Mouse (Mus musculus): ENCODE measurements around the gene Ranbp17.

The Ranbp17 gene

DNA sequence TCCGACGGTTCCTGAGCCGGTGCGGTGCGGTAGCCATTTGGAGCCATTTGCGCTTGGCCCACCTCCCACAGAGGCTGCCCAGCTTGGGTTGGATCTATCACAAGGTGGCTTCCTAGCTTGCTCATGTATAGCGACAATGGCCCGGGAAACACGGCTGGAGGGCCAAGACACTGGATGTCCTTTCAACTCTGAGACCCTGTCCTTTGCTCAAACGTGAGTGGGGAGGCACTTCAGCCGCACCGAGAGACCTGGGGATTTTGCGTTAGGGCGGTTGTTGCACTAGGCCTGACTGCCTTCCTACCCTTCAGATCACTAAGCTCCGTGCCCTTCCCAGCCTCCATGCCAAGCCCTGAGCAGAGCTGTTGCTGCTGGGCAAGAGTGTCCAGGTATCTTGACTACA, 315.9 kb downstream of the Ranbp17 start:
- in situ Hi-C loops (cut with MseI, MboI) = loop anchor here in 1 of 2 experiments (25.0 kb wide), 3 partner anchors 415 to 715 kb away; no protein-coding TSS in a partner anchor

DNA sequence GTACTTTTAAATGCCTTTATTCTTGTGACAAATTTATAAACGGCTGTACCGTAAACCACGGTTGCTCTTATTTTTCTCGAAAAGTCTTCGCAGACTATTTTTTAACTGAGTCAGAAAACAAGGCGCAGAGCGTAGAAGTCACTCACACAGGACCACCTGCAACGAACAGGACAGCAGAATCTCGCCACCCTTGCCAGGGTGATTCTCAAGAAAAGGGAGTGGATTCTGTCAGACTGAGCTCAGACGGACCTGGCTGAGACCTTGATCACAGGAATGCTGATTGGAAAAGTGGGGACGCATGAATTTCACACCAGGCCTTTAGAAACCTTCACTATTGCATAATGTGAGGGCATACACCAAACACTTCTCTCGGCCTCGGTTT, 316.4 kb downstream of the Ranbp17 start:
- in situ Hi-C loops (cut with MseI, MboI) = loop anchor here in 1 of 2 experiments (25.0 kb wide), 3 partner anchors 415 to 715 kb away; no protein-coding TSS in a partner anchor

DNA sequence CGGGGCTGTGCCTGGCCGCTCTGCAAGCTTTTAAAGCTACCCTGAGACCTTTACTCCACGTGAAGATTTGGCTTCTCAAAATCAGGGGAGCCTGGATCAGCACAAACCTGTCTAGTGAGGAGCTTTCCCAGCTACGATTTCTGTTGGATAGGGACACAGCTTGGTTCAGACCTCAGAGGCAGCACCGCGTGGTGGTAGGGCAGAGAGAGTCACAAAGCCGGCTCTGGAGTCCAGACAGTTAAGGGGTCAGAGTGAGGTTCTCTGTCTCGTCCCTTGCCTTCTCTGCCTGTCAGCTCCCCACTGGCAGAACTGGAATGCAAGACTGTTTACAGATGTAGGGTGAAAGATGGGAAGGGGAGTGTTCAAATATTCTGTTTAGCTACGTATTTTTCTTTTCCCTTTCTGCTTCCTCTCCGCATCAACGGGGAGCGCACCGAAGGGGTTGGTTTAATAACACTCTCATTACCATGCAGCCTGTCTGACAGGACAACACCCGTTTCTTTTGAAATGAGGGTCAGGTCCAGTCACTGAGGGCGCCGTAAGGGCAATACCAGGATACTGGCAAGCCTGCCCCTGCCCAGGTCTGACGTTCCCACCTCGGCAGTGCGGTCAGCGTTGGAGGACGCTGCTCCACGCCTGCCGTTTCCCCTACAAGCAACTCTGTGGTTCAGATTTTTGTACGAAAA, 317.0 kb downstream of the Ranbp17 start:
- in situ Hi-C loops (cut with MseI, MboI) = loop anchor here in 1 of 2 experiments (25.0 kb wide), 3 partner anchors 416 to 716 kb away; no protein-coding TSS in a partner anchor

DNA sequence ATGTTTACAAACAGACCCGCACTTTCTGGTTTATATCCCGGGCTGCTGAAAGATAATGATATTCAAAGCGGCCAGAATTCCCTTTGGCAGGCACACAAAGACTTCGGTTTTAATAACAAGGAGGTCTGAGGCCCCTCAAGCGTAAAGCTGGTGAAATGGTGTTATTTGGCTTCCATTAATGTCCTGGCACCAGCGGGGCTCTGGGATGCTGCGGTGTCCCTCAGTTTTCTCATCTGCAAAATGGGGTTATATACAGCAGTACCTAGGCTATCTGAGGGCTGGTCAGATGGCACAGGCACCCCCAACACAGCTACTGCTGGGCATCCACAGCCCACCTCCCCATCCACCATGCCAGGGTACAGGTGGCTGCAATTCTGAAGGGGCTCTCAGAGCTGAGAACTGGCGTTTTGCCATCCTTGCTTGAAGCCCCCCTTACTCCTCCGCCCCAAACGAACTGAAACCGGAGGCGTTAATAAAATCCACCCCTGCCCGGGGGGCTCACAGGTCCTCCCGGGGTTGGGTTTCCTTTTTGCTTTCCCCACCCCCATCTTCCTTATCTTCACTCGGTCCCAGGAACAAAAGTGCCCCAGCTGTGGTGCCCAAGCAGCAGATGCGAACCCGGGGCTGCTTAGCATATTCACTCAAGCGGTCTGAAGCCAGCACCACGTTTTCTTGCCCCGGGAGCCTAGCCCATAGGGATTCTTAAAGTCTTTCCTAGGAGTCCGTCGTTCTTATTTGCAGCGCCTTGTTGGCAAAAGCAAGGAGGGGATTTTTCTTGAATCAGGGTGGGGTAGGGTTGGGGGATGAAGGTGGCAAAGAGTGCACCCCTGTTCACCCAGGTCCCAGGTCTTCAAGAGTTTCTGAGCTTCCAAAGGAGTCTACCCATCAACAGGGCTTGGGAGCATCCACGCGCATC, 317.8 kb downstream of the Ranbp17 start:
- in situ Hi-C loops (cut with MseI, MboI) = loop anchor here in 1 of 2 experiments (25.0 kb wide), 3 partner anchors 417 to 717 kb away; no protein-coding TSS in a partner anchor

DNA sequence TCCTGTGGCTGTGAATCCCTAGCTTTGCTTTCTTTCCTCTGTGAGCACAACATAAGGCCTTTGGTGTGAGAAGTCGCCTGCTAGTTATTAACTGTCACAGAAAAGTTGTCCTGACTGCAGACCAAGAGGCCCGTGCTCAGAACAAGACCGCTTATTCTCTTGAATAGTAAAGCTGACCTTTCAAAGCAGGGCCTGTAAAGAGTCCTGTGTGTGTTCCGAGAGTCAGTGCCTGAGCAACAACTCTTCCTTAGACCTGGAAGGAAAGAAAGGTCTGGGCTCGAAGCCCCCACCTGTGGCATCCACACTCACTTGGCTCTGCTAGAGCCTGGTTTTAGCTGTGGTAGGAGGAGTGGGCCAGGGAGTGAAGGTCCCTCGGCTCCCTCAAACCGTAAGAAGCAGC, 318.5 kb downstream of the Ranbp17 start:
- in situ Hi-C loops (cut with MseI, MboI) = loop anchor here in 1 of 2 experiments (25.0 kb wide), 3 partner anchors 417 to 717 kb away; no protein-coding TSS in a partner anchor

DNA sequence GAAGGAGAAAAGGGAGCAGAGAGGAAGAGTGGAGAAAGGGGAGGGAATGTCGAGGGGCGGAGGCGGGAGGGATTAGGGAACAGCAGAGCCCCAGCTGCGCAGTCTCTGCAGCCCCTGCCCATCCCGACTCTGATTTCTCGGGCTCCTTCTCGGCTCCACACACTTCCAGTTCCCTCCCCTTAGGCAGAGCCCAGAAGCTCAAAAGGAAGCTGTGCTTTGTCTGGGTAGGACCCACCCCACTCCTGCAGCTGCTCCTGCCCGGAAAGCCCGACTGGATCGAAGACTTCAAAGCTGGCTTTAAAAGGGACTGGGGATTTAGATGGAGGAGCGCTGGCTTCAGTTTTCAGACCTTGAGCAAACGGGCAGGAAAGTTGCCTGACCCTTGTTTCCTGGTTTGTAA, 319.9 kb downstream of the Ranbp17 start:
- in situ Hi-C loops (cut with MseI, MboI) = loop anchor here in 1 of 2 experiments (25.0 kb wide), 3 partner anchors 419 to 719 kb away; no protein-coding TSS in a partner anchor

DNA sequence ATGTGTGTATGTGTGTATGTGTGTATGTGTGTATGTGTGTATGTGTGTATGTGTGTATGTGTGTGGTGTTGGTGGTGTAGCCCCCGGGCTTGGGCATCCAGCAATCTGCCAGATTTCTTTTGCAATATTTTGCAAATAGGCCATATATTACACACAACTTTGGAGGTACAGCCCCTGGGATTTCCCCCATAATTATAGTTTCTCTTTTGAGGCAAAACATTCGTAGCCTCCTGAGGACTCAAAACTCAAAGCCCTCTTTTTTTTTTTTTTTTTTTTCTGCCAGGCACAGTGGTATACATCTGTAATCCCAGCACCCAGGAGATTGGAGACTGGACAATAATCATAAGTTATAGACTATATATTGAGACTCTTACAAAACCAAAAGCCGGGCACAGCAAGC, 331.7 kb downstream of the Ranbp17 start:
- in situ Hi-C loops (cut with MseI, MboI) = loop anchor here in 1 of 2 experiments (25.0 kb wide), 3 partner anchors 430 to 730 kb away; no protein-coding TSS in a partner anchor

DNA sequence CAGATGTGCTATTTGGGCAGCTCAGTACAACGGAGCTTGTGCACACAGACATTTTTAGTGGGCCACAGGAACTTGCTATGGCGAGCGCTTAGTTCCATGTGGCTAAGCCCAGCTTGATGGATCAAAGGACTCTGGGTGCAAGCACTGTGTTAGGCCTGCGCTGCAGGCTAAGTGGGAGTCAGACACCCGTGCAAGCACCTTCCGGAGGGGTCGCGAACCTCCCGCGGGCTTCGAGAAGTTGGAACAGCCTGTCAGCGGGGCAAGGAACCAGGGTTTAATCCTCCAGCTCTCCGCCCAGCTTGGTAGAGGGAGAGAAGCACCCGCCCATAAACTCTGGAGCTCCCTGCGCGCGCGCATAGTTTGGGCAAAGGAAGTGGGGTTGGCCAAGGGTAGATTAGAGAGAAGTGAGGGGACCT, 332.8 kb downstream of the Ranbp17 start:
- in situ Hi-C loops (cut with MseI, MboI) = loop anchor here in 1 of 2 experiments (25.0 kb wide), 3 partner anchors 432 to 732 kb away; no protein-coding TSS in a partner anchor

DNA sequence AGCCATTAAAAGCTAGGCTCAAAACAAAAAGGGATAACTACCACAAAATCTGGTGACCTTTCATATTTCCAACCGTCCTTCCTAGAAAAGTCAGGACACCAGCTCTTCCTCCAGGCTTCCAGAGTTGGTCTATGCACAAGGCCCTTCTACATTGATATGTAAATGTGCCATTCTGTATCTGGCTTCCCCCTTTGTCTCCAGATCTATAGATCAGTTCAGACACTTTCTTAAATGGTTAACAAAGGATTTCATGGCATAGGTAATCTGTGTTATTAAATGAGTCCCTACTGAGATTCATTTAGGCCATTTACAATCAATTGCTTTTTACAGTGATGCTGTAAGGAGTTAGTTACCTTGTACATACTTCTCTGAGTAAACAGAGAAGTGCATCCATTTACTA, 333.7 kb downstream of the Ranbp17 start:
- in situ Hi-C loops (cut with MseI, MboI) = loop anchor here (5.0 to 25.0 kb wide), 7 partner anchors 115 to 732 kb away; no protein-coding TSS in a partner anchor

DNA sequence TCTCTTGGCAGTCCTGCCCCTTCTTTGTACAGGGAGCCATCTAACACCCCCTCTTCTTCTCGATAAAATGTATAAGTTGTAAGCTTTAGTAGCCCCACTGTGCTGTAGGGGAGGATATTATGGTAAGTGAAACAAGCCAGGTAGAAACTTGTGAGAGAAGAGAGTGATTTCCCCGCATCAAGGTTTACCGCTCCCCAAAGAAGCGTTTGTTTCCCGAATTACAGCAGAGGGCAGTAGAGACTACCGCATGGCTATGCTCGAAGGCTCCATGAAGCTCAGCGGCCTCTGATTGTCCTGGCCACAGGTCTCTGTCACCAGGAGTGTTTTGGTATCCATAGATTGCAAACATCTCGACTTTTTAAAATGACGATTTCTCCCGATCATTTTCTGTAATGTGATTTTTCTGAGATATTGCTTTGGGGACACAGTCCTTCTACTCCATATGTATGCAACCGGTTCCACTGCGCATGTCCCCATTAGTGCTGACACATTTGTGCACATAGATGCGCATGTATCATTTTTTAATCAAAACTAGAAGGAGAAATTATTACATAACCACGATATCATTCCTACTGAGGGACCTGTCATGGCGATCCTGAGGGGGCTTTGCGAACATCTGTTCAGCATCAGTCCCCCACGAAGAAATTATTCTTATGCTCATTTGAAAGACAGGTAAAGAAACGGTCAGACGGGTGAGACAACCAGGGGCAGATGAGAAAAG, 336.9 kb downstream of the Ranbp17 start:
- in situ Hi-C loops (cut with MseI, MboI) = loop anchor here (5.0 to 25.0 kb wide), 7 partner anchors 118 to 736 kb away; no protein-coding TSS in a partner anchor

DNA sequence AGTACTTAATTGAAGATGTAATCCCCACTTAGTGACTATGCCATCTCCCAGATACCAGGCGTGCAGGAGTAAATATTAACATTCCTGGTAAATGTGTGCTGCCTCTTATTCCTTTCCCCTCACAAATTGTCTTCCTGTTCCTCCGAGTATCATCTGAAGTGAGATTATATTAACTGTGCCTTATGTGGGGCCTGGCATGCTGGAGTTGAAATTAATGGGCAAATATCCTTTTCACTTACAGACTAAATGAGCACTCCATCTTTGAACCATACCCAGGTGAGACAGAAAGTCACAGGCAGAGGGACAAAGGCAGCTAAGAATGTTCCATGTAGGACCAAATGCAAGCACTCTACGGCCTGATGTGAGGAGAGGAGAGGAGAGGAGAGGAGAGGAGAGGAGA, 337.8 kb downstream of the Ranbp17 start:
- in situ Hi-C loops (cut with MseI, MboI) = loop anchor here (5.0 to 25.0 kb wide), 7 partner anchors 119 to 737 kb away; no protein-coding TSS in a partner anchor

DNA sequence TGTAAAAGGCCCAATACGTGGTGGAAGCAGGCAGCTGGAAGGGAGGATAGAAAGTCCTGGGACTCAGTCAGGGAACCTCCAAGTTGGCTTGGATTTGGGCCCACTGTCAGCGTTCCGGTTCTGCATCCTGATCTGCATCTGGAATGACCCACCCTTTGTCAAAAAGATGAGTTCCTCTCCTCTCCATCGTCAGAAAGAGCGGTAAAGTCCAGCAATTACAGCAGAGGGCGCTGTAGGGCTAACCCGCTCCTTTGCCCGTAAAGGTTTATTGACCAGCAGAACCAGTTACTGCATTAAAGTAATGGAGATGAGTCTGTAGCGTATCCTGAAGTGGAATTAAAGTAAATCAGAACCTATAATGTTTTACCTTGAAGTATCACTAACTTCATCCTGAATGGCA, 343.1 kb downstream of the Ranbp17 start:
- in situ Hi-C loops (cut with MseI, MboI) = loop anchor here (10.0 kb wide), 3 partner anchors 124 to 544 kb away; no protein-coding TSS in a partner anchor

DNA sequence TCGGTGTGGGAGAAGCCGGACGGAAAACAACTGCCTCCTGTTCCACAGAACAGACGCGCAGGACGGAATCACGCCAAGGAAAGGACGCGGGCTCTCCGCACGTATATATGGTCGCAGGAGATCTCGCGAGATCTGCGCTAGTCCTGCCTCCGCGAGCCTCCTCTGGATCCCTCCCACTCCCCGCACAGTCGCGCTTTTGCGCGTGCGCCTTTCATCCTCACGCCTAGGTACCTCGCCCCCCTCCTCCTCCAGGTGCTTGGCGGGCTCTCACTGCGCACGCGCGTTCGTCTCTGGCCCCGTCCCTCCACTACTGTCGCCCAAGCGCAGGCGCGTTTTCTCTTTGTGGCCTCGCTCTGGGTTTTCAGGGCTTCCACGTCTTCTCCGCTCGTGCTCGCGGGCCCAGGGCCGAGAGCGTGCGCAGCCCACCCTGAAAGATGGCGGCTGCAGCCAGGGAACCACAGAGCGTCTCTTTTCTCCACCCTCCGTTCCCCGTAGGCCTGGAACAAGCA, 350.5 kb downstream of the Ranbp17 start, which contains the start of gene Npm1:
Npm1 (minus strand) TSS at position 209 of the 509 bp plus-strand sequence.
- in situ Hi-C loops (cut with MseI, MboI) = no loop called here

DNA sequence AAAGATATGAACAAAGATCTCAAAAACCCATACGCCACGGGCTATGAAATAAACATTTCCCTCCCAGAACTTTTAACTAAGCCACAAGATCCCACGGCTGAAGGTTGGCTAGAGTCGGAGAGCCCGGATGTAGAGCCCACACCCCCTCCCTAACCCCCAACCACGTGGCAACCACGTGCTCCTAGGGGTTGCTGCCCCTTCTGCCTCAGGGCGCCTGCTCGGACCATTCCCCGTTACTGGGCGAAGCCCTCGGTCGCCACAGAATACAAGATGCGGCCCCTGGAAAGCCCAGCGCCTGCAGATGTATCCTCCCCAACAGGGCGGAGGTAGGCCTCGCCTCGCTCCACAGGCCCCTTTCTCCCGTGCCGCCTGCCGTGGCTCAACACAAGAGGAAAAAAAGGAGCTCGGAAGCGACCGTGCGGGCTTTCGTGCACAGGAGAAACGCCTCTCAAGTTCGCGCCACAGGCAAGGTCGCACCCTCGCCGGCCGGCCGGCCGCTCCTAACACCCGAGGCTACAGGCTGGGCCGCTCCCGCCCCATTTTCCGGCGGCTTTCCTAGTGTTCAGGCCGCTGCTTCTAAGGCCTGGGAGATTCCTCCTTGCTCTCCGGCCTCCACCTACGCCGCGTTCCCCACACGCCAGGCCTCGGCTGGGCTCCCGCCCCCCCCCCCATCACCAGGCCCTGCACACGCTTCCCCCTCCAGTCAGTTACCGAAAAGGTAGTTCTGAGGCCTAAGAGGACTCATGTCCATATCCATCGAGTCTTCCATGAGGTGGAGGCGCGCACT, 351.1 kb downstream of the Ranbp17 start:
- in situ Hi-C loops (cut with MseI, MboI) = no loop called here

Measured in mouse trophoblast stem cell (cell line).